Mouse (Mus musculus): ENCODE data around the gene Mitf. TPM values are rescaled to one million over a fixed set of nuclear protein-coding genes. Genes with fewer than 3 reads are reported as not detected.

Mitf gene
- polyA plus RNA-seq, 1 experiment from 2014 or later: 3.1 TPM

GRCm38 (mm10) chr6:97836176-97836575 lies 29.3 kb downstream of the Mitf start:
- Histone ChIP-seq H3K27ac (no peak overlapping the region), H3K27me3 (ENCODE audit: control insufficient read depth, insufficient read depth, low read length) (no peaks in the 10 kb centered on the region), H3K9ac (no peak overlapping the region), H3K9me3 (ENCODE audit: control insufficient read depth, low read length) (no peaks in the 10 kb centered on the region), H3K4me1 (replicated peaks; ENCODE audit: control insufficient read depth, insufficient read depth, low read length) (no peaks in the 10 kb centered on the region), H3K36me3 (replicated peaks; ENCODE audit: control insufficient read depth, insufficient read depth) (no peaks in the 10 kb centered on the region), H3K4me2 (replicated peaks) (no peak overlapping the region), H3K4me3 (replicated peaks; ENCODE audit: low read length) (no peak overlapping the region)
- 66% methylated on average over 7 of the region's 7 CpGs for WGBS
- ATAC-seq (ENCODE audit: low FRiP score) (no peak), DNase-seq (ENCODE audit: low spot score) (no peak)

DNA sequence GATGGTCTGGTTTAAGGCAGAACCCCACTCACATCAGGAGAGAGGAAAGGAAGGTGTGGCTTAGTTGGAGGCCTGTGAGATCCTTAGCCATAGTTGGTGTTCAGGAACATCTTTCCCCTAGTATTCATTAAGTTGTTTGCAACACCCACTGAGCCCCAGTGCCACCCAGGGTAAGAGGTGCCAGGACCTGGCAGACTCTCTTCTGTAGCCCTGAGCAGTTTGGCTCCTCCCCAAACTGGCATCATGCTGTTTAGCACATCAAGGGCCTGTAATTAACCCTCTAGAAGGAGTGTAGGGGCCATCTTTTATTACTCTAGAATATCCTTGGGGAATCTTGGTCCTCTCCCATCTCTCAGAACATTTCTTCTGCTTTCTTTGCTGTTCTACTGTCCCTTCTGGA lies 30.9 kb downstream of the Mitf start:
- no peak for ATAC-seq (ENCODE audit: low FRiP score)
- Histone ChIP-seq H3K4me2 (replicated peaks) (no peak overlapping the region), H3K36me3 (replicated peaks; ENCODE audit: control insufficient read depth, insufficient read depth) (no peaks in the 10 kb centered on the region), H3K4me1 (replicated peaks; ENCODE audit: control insufficient read depth, insufficient read depth, low read length) (no peaks in the 10 kb centered on the region), H3K9me3 (ENCODE audit: control insufficient read depth, low read length) (no peaks in the 10 kb centered on the region), H3K4me3 (replicated peaks; ENCODE audit: low read length) (no peak overlapping the region), H3K27me3 (ENCODE audit: control insufficient read depth, insufficient read depth, low read length) (no peaks in the 10 kb centered on the region), H3K9ac (no peak overlapping the region), H3K27ac (no peak overlapping the region)
- DNase-seq (ENCODE audit: low spot score): no peak

- Histone ChIP-seq H3K9me3 (ENCODE audit: control insufficient read depth, low read length) (no peaks in the 10 kb centered on the region), H3K36me3 (replicated peaks; ENCODE audit: control insufficient read depth, insufficient read depth) (no peaks in the 10 kb centered on the region)
- ATAC-seq (ENCODE audit: low FRiP score): no peak
These were observed 32.7 kb downstream of the Mitf start for GRCm38 (mm10) chr6:97839568-97839967.

GRCm38 (mm10) chr6:97844112-97844511 lies 37.3 kb downstream of the Mitf start:
- ATAC-seq (ENCODE audit: low FRiP score): no peak
- no peak for DNase-seq (ENCODE audit: low spot score)
- H3K4me2 ChIP-seq (replicated peaks): no peak overlapping the region
- no peak overlapping the region for H3K9ac ChIP-seq
- H3K27me3 ChIP-seq (ENCODE audit: control insufficient read depth, insufficient read depth, low read length): no peaks in the 10 kb centered on the region
- H3K9me3 ChIP-seq (ENCODE audit: control insufficient read depth, low read length): no peaks in the 10 kb centered on the region
- no peaks in the 10 kb centered on the region for H3K36me3 ChIP-seq (replicated peaks; ENCODE audit: control insufficient read depth, insufficient read depth)
- no peak overlapping the region for H3K4me3 ChIP-seq (replicated peaks; ENCODE audit: low read length)
- H3K27ac ChIP-seq: no peak overlapping the region
- 74% methylated on average over 3 of the region's 3 CpGs for WGBS
- no peaks in the 10 kb centered on the region for H3K4me1 ChIP-seq (replicated peaks; ENCODE audit: control insufficient read depth, insufficient read depth, low read length)

More at GRCm38 (mm10) chr6:97839568-97839967, 32.7 kb downstream of the Mitf start:
- no peak overlapping the region for H3K27ac ChIP-seq
- no peaks in the 10 kb centered on the region for H3K4me1 ChIP-seq (replicated peaks; ENCODE audit: control insufficient read depth, insufficient read depth, low read length)
- no peaks in the 10 kb centered on the region for H3K27me3 ChIP-seq (ENCODE audit: control insufficient read depth, insufficient read depth, low read length)
- no peak overlapping the region for H3K4me3 ChIP-seq (replicated peaks; ENCODE audit: low read length)
- DNase-seq (ENCODE audit: low spot score): no peak
- H3K9ac ChIP-seq: no peak overlapping the region
- H3K4me2 ChIP-seq (replicated peaks): no peak overlapping the region

- DNase-seq (ENCODE audit: low spot score) (no peak), ATAC-seq (ENCODE audit: low FRiP score) (no peak)
- H3K27me3 ChIP-seq (ENCODE audit: control insufficient read depth, insufficient read depth, low read length): no peaks in the 10 kb centered on the region
- H3K9me3 ChIP-seq (ENCODE audit: control insufficient read depth, low read length): no peaks in the 10 kb centered on the region
- no peak overlapping the region for H3K4me3 ChIP-seq (replicated peaks; ENCODE audit: low read length)
- no peaks in the 10 kb centered on the region for H3K4me1 ChIP-seq (replicated peaks; ENCODE audit: control insufficient read depth, insufficient read depth, low read length)
- H3K27ac ChIP-seq: no peak overlapping the region
- 64% methylated on average over 9 of the region's 9 CpGs for WGBS
- H3K4me2 ChIP-seq (replicated peaks): no peak overlapping the region
- H3K36me3 ChIP-seq (replicated peaks; ENCODE audit: control insufficient read depth, insufficient read depth): no peaks in the 10 kb centered on the region
- no peak overlapping the region for H3K9ac ChIP-seq
These were observed 41.5 kb downstream of the Mitf start for GRCm38 (mm10) chr6:97848191-97848857.

DNA sequence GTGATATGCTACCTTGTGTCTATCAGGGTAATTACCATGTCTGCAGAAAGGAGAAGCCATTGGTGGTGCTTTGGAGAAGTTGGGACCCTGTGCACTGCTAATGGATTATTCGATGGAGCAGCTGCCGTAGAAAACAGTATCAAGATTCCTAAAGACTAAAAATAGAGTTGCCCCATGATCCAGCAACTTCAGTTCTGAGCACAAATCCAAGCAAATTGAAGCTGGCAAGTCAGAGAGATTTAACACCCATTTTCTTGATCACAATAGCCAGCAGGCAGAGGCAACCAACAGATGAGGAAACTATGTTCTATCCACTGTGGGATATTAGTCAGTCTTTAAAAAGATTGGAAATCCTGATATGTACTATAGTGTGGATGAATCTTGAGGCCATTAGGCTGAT lies 47.4 kb downstream of the Mitf start:
- no peak overlapping the region for H3K9ac ChIP-seq
- DNase-seq (ENCODE audit: low spot score): no peak
- H3K27ac ChIP-seq: no peak overlapping the region
- H3K4me2 ChIP-seq (replicated peaks): no peak overlapping the region
- no peak overlapping the region for H3K4me3 ChIP-seq (replicated peaks; ENCODE audit: low read length)
- no peaks in the 10 kb centered on the region for H3K4me1 ChIP-seq (replicated peaks; ENCODE audit: control insufficient read depth, insufficient read depth, low read length)
- no peak for ATAC-seq (ENCODE audit: low FRiP score)
- 92% methylated on average over 2 of the region's 2 CpGs for WGBS
- no peaks in the 10 kb centered on the region for H3K27me3 ChIP-seq (ENCODE audit: control insufficient read depth, insufficient read depth, low read length)
- H3K36me3 ChIP-seq (replicated peaks; ENCODE audit: control insufficient read depth, insufficient read depth): no peaks in the 10 kb centered on the region
- H3K9me3 ChIP-seq (ENCODE audit: control insufficient read depth, low read length): no peaks in the 10 kb centered on the region

DNA sequence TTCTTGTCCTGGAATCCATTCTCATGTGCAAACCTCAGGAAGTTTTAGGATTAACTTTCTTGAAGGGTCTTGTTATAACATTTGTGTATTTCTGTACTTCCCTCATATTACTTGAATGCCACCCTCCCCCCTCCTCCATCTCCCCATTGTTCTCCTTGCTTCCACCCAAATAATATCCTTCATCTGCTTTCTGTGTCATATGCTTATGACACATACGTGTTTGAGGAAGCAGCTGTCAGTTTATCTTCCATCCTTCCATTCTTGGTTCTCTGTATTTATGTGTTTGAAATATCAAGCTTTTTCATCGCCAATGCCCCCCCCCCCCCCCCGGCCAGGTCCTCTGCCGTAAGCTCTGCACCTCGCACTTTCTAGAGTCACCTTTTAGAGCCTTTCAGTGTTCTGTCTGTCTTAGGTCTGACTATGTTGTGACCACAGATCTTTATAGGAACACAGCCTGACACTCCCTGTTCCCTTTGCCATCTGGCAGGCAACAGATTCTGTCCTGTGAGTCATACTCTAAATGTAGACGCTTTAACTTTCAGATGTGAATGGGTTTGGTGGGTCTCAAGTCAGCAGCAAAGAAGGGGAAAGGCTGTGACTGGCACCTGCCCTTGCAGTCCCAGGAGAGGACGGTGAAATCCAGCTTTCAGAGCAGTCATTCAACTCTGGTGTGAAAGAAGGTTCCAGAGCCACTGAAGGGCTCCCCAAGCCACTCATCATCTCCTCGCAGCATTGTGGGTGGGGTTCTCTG lies 48.7 kb downstream of the Mitf start:
- ATAC-seq (ENCODE audit: low FRiP score) (no peak), DNase-seq (ENCODE audit: low spot score) (no peak)
- 89% methylated on average over 8 of the region's 8 CpGs for WGBS
- Histone ChIP-seq H3K9me3 (ENCODE audit: control insufficient read depth, low read length) (no peaks in the 10 kb centered on the region), H3K9ac (no peak overlapping the region), H3K36me3 (replicated peaks; ENCODE audit: control insufficient read depth, insufficient read depth) (no peaks in the 10 kb centered on the region), H3K4me2 (replicated peaks) (no peak overlapping the region), H3K4me1 (replicated peaks; ENCODE audit: control insufficient read depth, insufficient read depth, low read length) (no peaks in the 10 kb centered on the region), H3K27me3 (ENCODE audit: control insufficient read depth, insufficient read depth, low read length) (no peaks in the 10 kb centered on the region), H3K4me3 (replicated peaks; ENCODE audit: low read length) (no peak overlapping the region), H3K27ac (no peak overlapping the region)

DNA sequence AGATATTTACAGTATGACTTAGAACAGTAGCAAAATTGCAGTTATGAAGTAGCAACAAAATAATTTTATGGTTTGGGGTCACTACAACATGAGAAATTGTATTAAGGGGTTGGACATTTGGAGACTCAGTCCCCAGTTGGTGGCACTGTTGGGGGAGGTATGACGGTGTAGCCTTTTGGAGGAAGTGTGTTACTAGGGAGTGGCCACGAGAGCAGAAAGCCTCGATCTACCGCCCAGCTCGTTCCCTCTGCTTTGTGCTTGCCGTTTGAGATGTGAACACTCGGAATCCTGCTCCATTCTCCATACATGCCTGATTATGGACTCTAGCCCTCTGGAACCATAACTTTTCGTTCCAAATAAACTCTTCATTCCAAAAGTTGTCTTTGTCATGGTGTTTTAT lies 49.6 kb downstream of the Mitf start:
- Histone ChIP-seq H3K27ac (no peak overlapping the region), H3K4me1 (replicated peaks; ENCODE audit: control insufficient read depth, insufficient read depth, low read length) (no peaks in the 10 kb centered on the region), H3K9me3 (ENCODE audit: control insufficient read depth, low read length) (no peaks in the 10 kb centered on the region), H3K9ac (no peak overlapping the region), H3K27me3 (ENCODE audit: control insufficient read depth, insufficient read depth, low read length) (no peaks in the 10 kb centered on the region), H3K36me3 (replicated peaks; ENCODE audit: control insufficient read depth, insufficient read depth) (no peaks in the 10 kb centered on the region), H3K4me2 (replicated peaks) (no peak overlapping the region), H3K4me3 (replicated peaks; ENCODE audit: low read length) (no peak overlapping the region)
- WGBS: 78% methylated on average over 8 of the region's 8 CpGs
- DNase-seq (ENCODE audit: low spot score) (no peak), ATAC-seq (ENCODE audit: low FRiP score) (no peak)

DNA sequence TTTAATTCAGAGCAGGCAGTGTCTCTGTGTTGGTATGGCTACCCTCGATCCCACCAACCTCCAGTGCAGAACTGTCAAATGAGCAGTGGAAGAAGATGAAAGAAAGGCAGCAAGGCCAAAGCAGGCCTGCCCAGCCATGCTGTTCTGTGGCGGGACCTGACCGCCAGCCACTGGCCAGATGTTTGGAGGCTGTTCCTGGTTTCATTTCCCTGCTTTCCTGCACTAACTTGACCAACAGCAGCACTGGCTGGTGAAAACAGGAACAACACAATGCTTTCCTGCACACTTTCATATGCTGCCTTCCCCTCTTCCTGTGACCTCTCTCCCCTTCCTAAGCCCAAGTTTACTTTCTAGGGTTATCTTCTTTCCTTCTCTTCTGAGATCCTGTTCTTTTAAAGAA lies 50.8 kb downstream of the Mitf start:
- ATAC-seq (ENCODE audit: low FRiP score) (no peak), DNase-seq (ENCODE audit: low spot score) (no peak)
- WGBS: 93% methylated on average over 3 of the region's 3 CpGs
- Histone ChIP-seq H3K36me3 (replicated peaks; ENCODE audit: control insufficient read depth, insufficient read depth) (no peaks in the 10 kb centered on the region), H3K4me2 (replicated peaks) (no peak overlapping the region), H3K27ac (no peak overlapping the region), H3K4me3 (replicated peaks; ENCODE audit: low read length) (no peak overlapping the region), H3K9me3 (ENCODE audit: control insufficient read depth, low read length) (no peaks in the 10 kb centered on the region), H3K9ac (no peak overlapping the region), H3K4me1 (replicated peaks; ENCODE audit: control insufficient read depth, insufficient read depth, low read length) (no peaks in the 10 kb centered on the region), H3K27me3 (ENCODE audit: control insufficient read depth, insufficient read depth, low read length) (no peaks in the 10 kb centered on the region)
